Mouse (Mus musculus) C2C12 (cell line): Measurements from ENCODE around the gene Il12rb1. TPM values are rescaled to one million over a fixed set of nuclear protein-coding genes. Genes with fewer than 3 reads are reported as not detected.

Experiments
- H3K27me3 ChIP-seq: one replicate; pipeline ENCODE4 v1.6.1; 2011; ENCODE audit not compliant: control insufficient read depth, insufficient read depth, insufficient read length
- H3K36me3 ChIP-seq: one replicate; pipeline ENCODE4 v1.6.1; 2011; ENCODE audit not compliant: control insufficient read depth, insufficient read depth
- H3K4me3 ChIP-seq: one replicate; pipeline ENCODE4 v1.5.1; 2011; ENCODE audit warnings: mild to moderate bottlenecking, control low read depth; ENCODE audit not compliant: poor library complexity, insufficient read depth, severe bottlenecking
- H3K79me2 ChIP-seq: one replicate; pipeline ENCODE4 v1.6.1; 2011; ENCODE audit not compliant: control insufficient read depth, insufficient read depth
- H3K79me3 ChIP-seq: one replicate; pipeline ENCODE4 v1.6.1; 2011; ENCODE audit warnings: low read depth, control low read depth
- H3ac ChIP-seq: one replicate; pipeline ENCODE3; 2011; ENCODE audit warnings: low read depth; ENCODE audit not compliant: control insufficient read depth, insufficient read length
- CEBPB ChIP-seq: IDR thresholded peaks from one replicate; pipeline ENCODE4 v1.6.1; 2011; ENCODE audit warnings: low read depth, mild to moderate bottlenecking, control low read depth, moderate library complexity
- CTCF ChIP-seq: IDR thresholded peaks from one replicate; pipeline ENCODE4 v1.5.1; 2011; ENCODE audit not compliant: control insufficient read depth, insufficient read depth, insufficient read length
- FOSL1 ChIP-seq: IDR thresholded peaks from one replicate; pipeline ENCODE4 v1.8.0; 2011; ENCODE audit warnings: mild to moderate bottlenecking, low read length; ENCODE audit not compliant: poor library complexity, insufficient read depth, severe bottlenecking
- MAX ChIP-seq: IDR thresholded peaks from one replicate; pipeline ENCODE4 v1.6.1; 2011; ENCODE audit warnings: mild to moderate bottlenecking, control low read depth
- MYOD1 ChIP-seq: IDR thresholded peaks from one replicate; pipeline ENCODE4 v1.6.1; 2011; ENCODE audit warnings: low read depth; ENCODE audit not compliant: control insufficient read depth, insufficient read length
- MYOG ChIP-seq: IDR thresholded peaks from one replicate; pipeline ENCODE4 v1.6.1; 2011; ENCODE audit not compliant: control insufficient read depth, insufficient read length; ENCODE audit errors: extremely low read depth
- USF1 ChIP-seq: IDR thresholded peaks from one replicate; pipeline ENCODE4 v1.6.1; 2011; ENCODE audit warnings: low read depth, mild to moderate bottlenecking, control low read depth, moderate library complexity
- polyA plus RNA-seq: library from polyadenylated mRNA; unstranded; fragments of >200 nt; fragmentation: generic; extraction: Trizol; gene quantifications from one replicate; pipeline ENCODE4 v1.2.1, GENCODE M21; 2012; ENCODE audit warnings: missing spikeins

Il12rb1 gene
- polyA plus RNA-seq, 1 experiment = 29.3 TPM

DNA sequence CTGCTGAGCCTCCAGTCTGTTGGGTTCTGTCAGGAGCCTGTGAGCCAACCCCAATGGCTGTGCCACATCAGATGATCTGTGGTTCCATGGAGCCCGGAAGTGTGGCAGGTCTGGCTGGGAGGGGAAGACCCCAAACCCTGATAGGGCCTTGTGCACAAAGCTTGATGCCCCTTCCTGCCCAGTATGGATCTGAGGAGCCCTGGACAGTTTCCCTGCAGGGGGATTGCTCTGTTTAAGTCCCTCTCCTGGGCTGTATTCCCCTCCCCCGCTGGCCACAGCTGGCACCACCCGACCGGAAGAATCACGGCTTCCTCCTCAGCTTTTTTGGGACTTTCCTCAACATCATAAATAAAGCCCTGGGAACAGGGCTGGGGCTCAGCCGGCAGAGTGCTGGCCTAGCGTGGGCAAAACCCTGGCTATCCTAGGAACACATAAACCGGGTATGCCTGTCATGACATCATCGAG, 24.8 kb downstream of the Il12rb1 start:
- Histone ChIP-seq H3ac (no peak overlapping the region), H3K27me3 (no peaks in the 10 kb centered on the region), H3K4me3 (no peak overlapping the region), H3K79me3 (no peaks in the 10 kb centered on the region), H3K36me3 (no peaks in the 10 kb centered on the region), H3K79me2 (no peaks in the 10 kb centered on the region)
- TF ChIP-seq MAX = no peak

DNA sequence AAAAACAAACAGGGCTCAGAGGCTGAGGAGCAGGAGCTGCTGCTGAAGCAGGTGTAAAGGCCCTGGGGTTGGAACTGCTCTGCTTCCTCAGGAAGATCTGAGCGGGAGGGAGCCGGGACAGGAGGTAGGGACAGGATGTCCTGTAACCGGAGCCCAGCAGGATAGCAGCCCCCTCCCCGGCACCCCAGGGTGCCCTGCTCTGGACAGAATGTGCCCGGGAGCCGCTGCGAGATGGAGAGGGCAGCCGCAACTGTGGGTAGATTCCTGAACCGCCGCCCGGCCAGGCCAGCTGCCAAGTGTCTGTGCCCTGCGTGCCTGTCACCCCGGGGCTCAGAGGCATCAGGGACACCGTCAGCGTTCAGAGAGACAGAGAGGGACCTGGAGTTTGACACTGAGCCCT, 25.3 kb downstream of the Il12rb1 start:
- TF ChIP-seq CTCF = no peak
- TF ChIP-seq MYOD1 = no peak
- TF ChIP-seq MYOG = no peak
- TF ChIP-seq FOSL1 = no peak

GRCm38 (mm10) chr8:70834071-70834470, 25.8 kb downstream of the Il12rb1 start:
- no peak overlapping the region for H3K4me3 ChIP-seq
- H3ac ChIP-seq = no peak overlapping the region
- no peaks in the 10 kb centered on the region for H3K79me2 ChIP-seq
- H3K27me3 ChIP-seq = no peaks in the 10 kb centered on the region
- H3K36me3 ChIP-seq = no peaks in the 10 kb centered on the region
- TF ChIP-seq USF1 = no peak
- no peak for TF ChIP-seq MYOD1
- no peak for TF ChIP-seq FOSL1
- no peak for TF ChIP-seq CTCF
- no peak for TF ChIP-seq MAX
- TF ChIP-seq CEBPB = no peak
- TF ChIP-seq MYOG = no peak
- H3K79me3 ChIP-seq = peaks cover 2% of the 10 kb centered on the region

More for the DNA sequence above, 25.3 kb downstream of the Il12rb1 start:
- Histone ChIP-seq H3K27me3 (no peaks in the 10 kb centered on the region), H3ac (no peak overlapping the region), H3K79me2 (no peaks in the 10 kb centered on the region), H3K79me3 (peaks cover 2% of the 10 kb centered on the region), H3K4me3 (no peak overlapping the region), H3K36me3 (no peaks in the 10 kb centered on the region)

DNA sequence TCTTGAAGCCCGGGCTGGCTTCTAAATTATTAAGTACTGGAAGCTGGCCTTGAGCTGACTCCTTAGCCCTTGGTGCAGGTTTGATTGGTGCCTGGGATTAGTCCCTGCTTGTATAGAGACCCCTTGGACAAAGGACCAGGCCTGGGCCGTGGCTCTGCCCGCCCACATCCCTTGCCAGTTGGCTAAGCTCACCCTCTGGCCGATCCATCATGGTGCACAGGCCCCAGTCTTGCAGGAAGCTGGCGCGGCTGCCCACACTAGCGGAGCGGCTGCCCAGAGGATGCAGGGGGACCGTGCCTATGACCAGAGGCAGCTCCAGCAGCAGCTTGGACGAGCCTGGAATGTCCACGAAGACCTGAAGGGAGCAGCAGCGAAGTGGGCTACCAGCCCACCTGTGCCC, 28.4 kb downstream of the Il12rb1 start:
- Histone ChIP-seq H3K79me2 (no peaks in the 10 kb centered on the region), H3ac (no peak overlapping the region), H3K79me3 (peaks cover 2% of the 10 kb centered on the region), H3K27me3 (no peaks in the 10 kb centered on the region), H3K4me3 (no peak overlapping the region), H3K36me3 (no peaks in the 10 kb centered on the region)
- TF ChIP-seq FOSL1 (no peak), CEBPB (no peak), MAX (no peak), USF1 (no peak), MYOG (no peak), MYOD1 (no peak), CTCF (no peak)

DNA sequence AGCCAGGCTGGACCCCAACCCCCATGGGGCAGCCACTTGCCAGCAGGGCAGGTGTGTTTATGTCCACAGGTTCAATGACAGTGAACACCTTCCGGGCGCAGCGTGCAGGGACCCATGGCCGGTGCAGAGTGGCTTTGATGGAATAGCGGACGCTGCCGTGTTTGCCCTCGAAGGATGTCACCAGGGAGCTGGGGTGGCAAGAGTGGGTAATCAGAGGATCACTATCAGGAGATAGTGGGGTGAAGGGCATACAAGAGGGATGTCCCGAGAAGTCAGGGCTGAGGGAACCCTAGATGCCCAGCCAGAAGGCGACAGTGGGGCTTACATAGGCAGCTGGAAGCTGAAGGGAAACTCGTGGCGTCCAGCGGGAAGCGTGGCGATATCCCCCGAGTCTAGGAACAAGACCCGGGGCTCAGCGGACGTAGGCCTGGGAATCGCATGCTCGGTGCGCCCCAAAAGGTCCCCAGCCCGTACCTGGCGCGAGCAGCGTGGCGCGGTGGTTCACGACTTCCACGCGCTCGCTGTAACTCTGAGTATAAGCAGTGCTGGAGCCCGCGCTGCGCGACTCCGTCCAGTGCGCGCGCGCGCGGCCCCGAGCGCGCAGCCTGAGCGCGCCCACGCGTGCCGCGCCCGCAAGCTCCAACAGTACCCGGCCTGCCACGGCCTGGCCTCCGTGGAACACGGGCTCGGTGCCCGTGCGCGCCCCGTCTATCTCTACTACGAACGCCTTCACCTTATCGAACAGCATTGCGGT, 30.6 kb downstream of the Il12rb1 start:
- TF ChIP-seq MYOG (no peak), MYOD1 (no peak), FOSL1 (no peak), MAX (no peak), USF1 (no peak), CTCF (no peak), CEBPB (no peak)
- H3ac ChIP-seq = peak overlapping the region; percentile 87

More for the DNA sequence above, 30.6 kb downstream of the Il12rb1 start:
- no peaks in the 10 kb centered on the region for H3K36me3 ChIP-seq
- H3K27me3 ChIP-seq = peaks cover 6% of the 10 kb centered on the region
- peaks cover 2% of the 10 kb centered on the region for H3K79me3 ChIP-seq
- H3K4me3 ChIP-seq = peak overlapping the region; percentile 49
- H3K79me2 ChIP-seq = no peaks in the 10 kb centered on the region
